Mouse (Mus musculus) thymus, postnatal 0 days (tissue): Measurements from ENCODE around the gene Pard3b. TPM values are rescaled to one million over a fixed set of nuclear protein-coding genes. Genes with fewer than 3 reads are reported as not detected.

Experiments used
- DNase-seq: peaks from one replicate; pipeline ENCODE4 v3.0.0-alpha.2; 2015; ENCODE audit warnings: low spot score
- polyA plus RNA-seq: library from polyadenylated mRNA; unstranded; fragments of >200 nt; fragmentation: Nextera tagmentation; extraction: Ambion mirVana; gene quantifications from 2 replicates; pipeline ENCODE4 v1.2.1, GENCODE M21; 2015

The Pard3b gene
- polyA plus RNA-seq, 1 experiment from 2014 or later: 3.7 TPM

DNA sequence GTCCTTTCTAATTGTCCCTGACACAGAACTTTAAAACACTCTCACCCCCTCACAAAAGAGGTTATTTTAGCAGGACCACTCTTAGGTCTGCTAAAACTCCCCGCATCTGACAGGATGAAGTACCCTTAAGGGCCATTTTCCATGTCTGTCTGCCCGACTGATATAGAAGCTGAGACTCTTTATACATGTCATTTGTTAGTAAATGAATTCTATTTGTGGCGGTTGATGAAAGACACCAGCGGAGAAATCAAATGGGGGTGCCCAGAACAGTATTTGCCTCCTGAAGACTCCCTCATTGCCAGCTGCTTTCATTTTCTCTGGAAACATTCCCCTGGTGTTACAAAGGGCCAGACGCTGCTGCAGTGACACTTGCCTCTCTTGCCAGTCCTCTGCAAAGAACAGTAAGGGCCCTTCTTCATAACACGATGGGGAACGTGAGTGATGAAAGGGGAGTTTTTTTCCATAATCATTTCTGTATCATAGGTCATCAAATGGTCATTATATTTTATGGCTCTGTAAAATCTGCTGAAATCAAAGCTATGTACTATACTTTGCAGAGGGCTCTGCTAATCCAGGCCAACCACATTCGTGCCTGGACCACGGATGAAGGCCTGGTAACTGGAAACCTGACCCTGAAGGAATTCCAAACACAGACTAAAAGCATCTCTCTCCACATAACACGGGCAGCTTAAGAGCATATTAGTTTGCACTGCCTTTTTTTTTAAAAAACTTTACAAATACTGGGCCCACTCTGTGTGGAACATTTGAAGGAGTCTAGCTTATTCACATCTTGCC, 993.1 kb downstream of the Pard3b start:
- no peak for DNase-seq

DNA sequence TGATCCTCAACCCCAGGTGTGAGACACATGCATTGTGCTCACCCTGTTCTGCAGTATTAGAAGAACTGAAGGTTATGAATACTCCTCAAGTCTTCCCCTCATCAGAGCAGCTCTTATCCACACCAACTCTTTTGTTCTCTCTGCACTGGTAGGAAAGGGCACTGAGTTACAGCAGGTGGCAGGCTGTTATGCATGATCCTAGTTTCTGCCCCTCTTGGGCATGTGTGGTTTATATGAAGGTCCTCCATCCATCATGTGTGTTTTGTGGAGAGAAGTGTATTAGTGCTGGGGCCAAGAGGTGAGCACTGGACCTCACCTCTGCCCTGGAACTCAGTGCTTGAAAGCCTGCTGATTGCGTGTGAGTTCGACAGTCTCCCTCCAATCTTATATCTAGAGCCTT, 994.3 kb downstream of the Pard3b start:
- DNase-seq: no peak

DNA sequence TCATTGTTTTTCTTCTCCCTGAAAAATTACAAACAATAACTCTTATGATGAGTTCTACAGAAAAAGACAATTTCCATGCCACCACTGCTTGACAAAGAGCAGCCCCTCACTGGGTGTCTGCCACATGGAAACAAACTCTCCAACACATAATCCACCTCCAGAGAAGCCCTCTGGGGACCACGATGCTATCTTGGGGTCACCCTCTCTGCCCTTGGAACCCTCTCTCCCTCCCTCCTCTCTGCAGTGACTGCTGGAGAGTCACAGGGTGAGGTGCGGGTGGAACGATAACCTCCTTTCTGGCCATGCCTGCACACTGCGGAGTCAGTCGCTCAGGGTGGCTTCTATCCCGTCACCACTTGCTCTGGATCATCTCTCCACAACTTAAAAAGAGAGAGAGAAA, 996.6 kb downstream of the Pard3b start:
- DNase-seq: no peak

- DNase-seq: no peak
Observed at GRCm38 (mm10) chr1:62636906-62637673, 998.5 kb downstream of the Pard3b start.

DNA sequence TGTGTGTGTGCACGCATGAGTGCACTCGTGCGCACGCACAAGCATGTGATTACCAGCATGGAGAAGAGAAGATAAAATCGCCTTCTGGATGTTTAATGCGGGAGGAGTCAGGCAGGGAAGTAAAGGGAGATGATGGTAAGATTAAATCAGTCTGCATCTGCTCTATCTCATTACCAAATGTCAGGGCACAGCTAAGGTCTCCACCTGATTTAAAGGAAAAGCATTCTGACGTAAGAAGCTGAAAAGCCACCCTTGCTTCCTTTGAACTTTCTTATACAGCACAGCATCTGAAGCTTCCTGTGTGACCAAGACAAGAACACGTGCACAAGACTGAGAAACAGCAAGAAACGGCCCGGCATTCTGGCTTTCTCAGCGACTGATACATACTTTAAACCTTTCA, 1000.4 kb downstream of the Pard3b start:
- peak; percentile 26 for DNase-seq

DNA sequence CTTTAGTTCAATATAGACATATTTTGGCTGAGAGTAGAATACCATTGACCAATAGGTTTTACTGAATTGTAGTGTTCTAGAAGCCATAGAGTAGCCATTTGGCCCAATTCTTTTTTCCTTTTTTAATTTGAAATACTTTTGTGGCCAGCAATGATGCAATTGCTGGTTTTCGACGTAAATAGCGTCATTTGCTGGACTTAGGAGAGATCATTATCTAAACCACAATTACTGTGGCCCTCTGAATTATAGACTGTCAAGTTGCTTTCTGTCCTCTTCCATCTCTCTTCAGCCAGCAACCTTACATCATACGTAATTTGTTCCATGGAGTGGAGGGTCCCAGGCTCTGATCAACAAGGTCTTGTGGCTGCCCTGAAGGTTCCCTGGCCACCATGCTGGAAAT, 1000.8 kb downstream of the Pard3b start:
- DNase-seq: no peak

- no peak for DNase-seq
Observed at GRCm38 (mm10) chr1:62644631-62645278, 1006.1 kb downstream of the Pard3b start.

GRCm38 (mm10) chr1:62646812-62647211, 1008.2 kb downstream of the Pard3b start:
- DNase-seq: no peak

DNA sequence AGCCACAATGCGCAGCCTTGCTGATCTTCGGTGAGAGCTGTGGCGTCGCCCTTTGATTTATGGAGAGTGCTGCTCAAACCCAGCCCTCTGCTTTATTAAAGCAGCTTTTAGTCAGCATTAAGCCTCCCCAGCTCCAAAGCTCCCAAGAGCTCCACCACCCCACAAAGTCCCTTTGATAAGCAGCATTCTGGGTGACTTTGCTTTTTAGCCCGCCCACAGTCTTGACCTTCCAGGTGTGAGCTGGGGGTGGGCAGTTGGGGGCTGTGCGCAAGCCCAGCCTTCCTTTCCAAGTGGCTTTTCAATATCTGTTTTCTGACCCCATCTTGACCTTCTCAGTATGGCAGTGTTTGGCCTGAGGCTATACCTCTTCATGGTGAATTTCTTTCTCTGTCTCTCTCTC, 1009.5 kb downstream of the Pard3b start:
- no peak for DNase-seq

DNA sequence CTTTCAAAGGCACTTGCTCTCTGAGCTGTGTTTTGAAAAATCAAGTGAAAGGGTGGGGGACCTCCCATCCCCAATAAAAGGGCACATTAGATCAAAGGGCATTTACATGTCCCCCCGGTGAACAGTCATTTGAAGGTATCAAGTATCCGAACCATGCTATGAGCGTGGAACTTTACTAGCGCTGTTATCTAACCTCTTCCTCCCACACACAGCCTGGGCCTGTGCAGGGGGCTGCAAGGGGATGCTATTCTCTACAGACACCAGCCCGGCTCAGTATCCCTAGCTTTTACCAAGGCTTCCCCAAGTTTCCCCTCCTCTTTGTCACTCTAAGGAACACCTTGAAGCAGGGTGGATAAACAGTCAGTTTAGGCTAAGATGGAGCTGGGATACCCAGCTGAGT, 1010.0 kb downstream of the Pard3b start:
- no peak for DNase-seq

DNA sequence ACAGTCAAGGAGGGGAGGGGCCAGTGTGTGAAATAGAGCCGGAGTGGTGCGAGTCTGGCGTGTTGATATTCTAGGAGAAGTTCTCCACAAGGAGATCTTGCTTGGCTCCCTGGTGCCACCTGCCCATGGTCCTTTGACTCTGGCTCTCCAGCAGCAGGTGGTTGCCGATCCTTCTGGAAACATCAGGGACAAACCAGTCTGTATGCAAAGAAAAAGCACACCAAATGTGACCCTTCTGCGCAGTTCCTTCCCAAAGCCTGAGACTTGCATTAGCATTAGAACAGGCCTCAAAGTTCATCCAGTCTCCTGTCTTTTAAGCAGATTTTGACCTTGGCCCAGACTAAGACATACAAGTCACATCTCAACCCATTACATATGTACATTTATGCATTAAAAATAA, 1011.9 kb downstream of the Pard3b start:
- DNase-seq: no peak

- DNase-seq: no peak
Observed at GRCm38 (mm10) chr1:62654436-62654835, 1015.8 kb downstream of the Pard3b start.

DNA sequence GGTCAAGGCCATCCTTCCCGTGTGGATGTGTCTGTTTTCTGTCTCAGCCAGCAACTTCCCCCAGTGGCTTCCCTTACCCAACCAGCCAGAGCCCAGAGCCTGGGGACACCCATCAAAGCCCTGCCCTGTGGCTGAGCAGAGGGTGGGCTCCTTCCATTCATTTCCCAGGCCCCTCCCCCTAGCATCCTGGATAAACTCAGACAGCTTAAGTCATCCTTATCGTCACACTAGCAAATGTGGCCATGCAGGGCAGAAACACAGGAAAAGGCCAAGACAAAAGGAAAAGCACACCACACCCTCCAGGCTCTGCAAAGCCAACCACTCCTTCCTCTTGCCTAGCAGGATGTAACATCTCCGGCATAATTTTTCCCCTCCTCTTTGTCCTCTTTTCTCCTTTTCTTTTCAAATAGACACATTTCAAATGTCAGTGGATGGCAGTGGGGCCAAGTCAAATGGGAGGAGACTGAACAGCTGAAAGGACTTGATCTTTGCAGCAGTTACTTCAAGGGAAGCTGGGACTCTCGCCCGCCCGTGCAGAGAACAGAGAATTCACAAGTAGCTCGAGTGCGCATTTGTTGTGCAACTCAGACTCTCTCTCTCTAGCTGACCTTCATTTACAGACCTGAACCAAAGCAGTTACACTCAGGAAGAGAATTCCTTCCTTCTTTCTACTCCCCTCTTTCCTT, 1026.5 kb downstream of the Pard3b start:
- DNase-seq: no peak

- no peak for DNase-seq
Observed at GRCm38 (mm10) chr1:62665771-62666730, 1027.4 kb downstream of the Pard3b start.

GRCm38 (mm10) chr1:62666780-62667179, 1028.2 kb downstream of the Pard3b start:
- DNase-seq: no peak

DNA sequence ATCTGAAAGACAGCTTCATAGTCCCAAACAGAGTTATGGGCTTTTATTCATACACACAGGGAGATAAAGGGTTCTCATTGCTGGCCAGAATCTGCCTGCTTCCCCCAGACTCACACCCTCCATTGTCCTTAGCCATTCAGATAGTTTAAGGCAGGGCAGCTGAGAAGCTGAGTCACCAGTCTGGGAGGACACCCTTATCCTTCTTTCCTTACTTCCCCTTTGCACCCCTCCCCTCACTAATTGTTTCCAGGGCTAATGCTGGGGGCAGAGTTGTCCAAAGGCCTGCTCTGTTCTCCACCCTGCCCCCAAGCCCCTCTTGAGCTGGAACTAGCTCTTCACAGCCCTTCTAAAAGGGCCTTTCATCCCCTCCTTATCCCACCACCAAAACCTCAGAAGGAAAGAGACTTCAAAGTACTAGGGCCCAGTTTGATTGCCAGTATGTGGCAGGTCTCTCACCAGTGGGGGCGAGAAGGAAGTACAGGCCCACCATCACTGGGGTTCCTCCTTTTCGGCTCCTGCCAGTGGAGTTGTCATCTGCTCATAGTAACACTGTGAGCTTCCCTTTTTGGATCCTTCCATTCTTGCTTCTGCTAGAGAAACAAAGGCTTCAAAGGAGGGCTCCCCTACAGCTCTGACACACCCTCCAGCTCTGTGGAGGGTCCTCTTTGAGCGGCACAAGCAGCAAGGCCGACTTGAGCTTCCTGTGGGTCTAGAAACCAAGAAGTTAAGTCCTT, 1040.2 kb downstream of the Pard3b start:
- DNase-seq: no peak

DNA sequence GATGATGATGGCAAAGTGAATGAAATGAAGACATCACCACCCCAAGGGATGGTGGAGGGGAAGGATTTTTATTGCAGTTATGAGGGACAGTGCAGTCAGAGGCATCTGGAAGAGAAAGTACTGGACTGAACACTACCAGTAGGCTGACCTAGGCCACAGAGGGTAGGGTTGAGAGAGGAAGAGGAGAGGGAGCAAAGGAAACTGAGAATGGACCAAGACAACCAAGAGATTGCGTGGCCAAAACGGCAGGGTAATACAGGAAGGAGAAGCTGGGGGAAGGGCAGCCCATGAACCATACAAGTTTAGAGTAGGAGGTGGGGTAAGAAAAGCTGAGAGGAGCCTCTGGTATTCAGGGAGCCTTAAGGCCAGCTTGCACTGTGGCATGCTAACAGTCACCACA, 1040.8 kb downstream of the Pard3b start:
- no peak for DNase-seq

DNA sequence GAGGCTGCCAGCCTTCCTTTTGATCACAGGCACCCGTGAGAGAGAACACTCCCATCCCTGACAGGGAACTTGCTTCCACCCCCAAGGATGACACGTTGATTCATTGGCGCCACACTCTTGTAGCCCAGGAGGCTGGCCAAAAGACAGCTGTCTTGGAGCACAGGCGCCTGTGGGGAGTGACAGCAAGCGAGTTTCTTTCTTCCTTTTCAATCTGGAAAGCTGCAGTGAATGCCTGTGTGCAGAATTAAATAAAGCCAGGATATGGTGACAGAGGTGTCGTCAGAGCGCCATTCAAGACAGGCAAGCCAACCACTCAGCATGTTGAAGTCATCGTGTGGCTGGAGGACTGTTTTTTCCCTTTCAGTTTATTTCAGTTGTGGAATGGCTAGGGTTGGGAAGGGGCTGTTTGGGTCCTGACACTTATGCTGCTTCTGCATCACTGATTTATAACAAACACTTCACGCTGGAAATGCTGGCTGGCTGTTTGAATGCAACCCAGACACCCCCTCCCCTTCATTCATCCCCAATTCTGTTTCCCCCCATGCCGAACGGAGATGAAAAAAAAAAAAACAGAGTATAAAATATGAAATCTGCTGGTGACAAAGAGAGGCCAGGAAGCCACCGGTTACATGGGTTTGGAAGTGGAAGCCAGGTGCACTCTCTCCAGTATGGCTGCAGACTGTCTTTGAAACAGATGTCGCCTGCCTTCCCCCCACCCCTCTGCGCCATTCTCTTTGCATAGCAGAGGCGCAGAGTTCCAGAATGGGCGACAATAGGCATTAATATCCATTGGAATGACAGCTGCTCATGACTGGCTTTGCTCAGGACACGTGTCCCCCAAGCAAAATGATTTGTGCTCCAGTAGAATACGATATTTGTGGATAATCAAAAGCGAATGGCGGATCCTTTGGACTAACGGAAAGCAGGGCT, 1044.1 kb downstream of the Pard3b start:
- no peak for DNase-seq

- no peak for DNase-seq
Observed at GRCm38 (mm10) chr1:62683498-62683897, 1044.9 kb downstream of the Pard3b start.
